Mouse (Mus musculus): ENCODE measurements around the gene Sbno1.

DNA sequence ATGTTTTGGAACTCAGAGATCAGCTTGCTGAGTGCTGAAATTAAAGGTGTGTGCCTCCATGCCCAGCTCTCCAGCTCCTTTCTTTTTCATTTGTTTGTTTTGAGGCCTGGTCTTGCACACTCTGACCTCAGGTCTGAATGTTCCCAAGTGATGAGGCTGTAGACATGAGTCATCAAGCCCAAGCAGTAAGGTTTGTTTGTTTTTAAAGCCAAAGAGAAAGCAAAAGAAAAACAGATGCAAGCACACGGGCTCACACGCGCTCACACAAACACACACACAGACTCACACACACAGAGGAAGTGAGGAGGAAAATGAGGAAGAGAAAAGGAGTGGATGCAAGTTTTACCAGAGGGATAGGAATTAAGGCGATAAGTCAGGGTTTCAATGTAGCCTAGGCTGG, 48.7 kb downstream of the Sbno1 start:
- TF ChIP-seq E2F4 (IDR thresholded peaks at IDR 0.05; ENCODE audit: insufficient read depth): no peak
- TF ChIP-seq POLR2A (IDR thresholded peaks at IDR 0.05; ENCODE audit: insufficient read length, low read depth): no peak
- no peak for TF ChIP-seq MYOD1 (IDR thresholded peaks at IDR 0.05; ENCODE audit: control insufficient read depth in 1 of 3, insufficient read length in 2 of 3, low read depth in 2 of 3)
- no peak for TF ChIP-seq POLR2AphosphoS2 (IDR thresholded peaks at IDR 0.05; ENCODE audit: insufficient read length, low read depth)
- TF ChIP-seq CEBPB (IDR thresholded peaks at IDR 0.05; ENCODE audit: insufficient read depth, poor library complexity, severe bottlenecking): no peak
- no peak for TF ChIP-seq SRF (IDR thresholded peaks at IDR 0.05; ENCODE audit: control insufficient read depth, insufficient read length, low read depth)
- no peak for TF ChIP-seq USF1 (IDR thresholded peaks at IDR 0.05; ENCODE audit: low read depth)
